Mouse (Mus musculus): ENCODE results near the gene Ano6. TPM values are rescaled to one million over a fixed set of nuclear protein-coding genes. Genes with fewer than 3 reads are reported as not detected.

The Ano6 gene
- total and polyA plus RNA-seq, 3 experiments, result 14.9 to 27.0 (median 18.4) TPM

DNA sequence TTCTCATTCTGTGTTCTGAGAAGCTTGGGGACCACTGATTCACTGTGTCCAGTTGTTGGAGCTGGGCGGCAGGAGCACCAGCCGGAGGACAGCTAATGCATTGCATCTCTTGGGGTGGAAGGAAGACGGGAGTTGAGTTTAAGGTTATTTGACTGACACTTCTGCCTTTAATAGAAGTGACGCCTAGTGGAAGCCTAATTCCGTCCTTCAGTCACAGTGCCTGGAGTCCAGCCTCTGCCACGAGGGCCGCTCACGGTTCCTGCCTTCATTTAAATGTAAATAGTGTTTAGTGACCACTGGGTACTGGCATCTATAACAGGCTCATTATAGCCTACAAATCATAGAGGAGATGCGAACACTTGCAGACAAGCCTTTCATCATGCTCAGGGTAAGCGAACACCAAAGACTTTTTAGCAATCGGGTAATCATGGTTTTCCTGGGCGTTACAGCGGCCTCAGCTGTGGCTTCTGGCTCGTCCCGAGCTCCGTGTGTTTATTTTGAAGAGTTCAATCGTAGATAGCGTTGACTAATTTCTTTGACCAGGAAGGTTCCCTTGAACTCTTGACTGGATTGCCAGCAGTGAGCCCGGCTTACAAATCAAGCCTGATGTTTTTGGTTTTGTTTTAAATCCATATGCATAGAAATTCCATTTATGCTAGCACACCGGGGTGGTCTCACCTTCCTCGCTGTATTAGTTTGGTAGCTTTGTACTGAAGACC, 10.8 kb downstream of the Ano6 start:
- peaks cover 2 to 31% of the 10 kb centered on the region in 2 experiments for H3K36me3 ChIP-seq (replicated peaks in 1 of 2; ENCODE audit: control insufficient read depth in 1 of 2, insufficient read depth in 1 of 2, low read length in 1 of 2)
- no peak overlapping the region for H3K4me2 ChIP-seq (ENCODE audit: insufficient read depth, low read depth, poor library complexity, severe bottlenecking)
- H3K4me1 ChIP-seq (ENCODE audit: control insufficient read depth in 1 of 2, insufficient read depth in 2 of 2), result peaks cover 33 to 86% of the 10 kb centered on the region in 2 experiments
- H3K9me3 ChIP-seq (replicated peaks; ENCODE audit: low read length), result no peaks in the 10 kb centered on the region
- no peak for TF ChIP-seq UBTF (IDR thresholded peaks at IDR 0.05; ENCODE audit: low read depth, low read length)
- TF ChIP-seq EP300 (IDR thresholded peaks at IDR 0.05; ENCODE audit: low read length), result no peak
- no peak for TF ChIP-seq SIN3A (IDR thresholded peaks at IDR 0.05; ENCODE audit: low read length)
- no peak for TF ChIP-seq CHD2 (IDR thresholded peaks at IDR 0.05; ENCODE audit: low read length)
- no peak for TF ChIP-seq RAD21 (IDR thresholded peaks at IDR 0.05; ENCODE audit: low read depth, low read length)
- no peak for TF ChIP-seq BHLHE40 (IDR thresholded peaks at IDR 0.05; ENCODE audit: low read depth, low read length)
- no peak for TF ChIP-seq CHD1 (IDR thresholded peaks at IDR 0.05; ENCODE audit: low read depth, low read length)
- TF ChIP-seq MAZ (IDR thresholded peaks at IDR 0.05; ENCODE audit: low read depth, low read length), result no peak
- TF ChIP-seq USF1 (IDR thresholded peaks at IDR 0.05; ENCODE audit: low read depth, low read length), result no peak
- no peak for TF ChIP-seq ZNF384 (IDR thresholded peaks at IDR 0.05; ENCODE audit: low read depth, low read length)
- TF ChIP-seq POLR2AphosphoS2 (IDR thresholded peaks at IDR 0.05; ENCODE audit: low read depth, low read length), result no peak
- no peak for TF ChIP-seq KAT2A (IDR thresholded peaks at IDR 0.05; ENCODE audit: insufficient replicate concordance, low read length)
- dilution Hi-C loops (cut with MboI; ENCODE audit: extremely low pct_ligation_motif_present, extremely low pct_unique_long_range_greater_than_20kb, low sequenced_read_pairs) (no loop called here), in situ Hi-C loops (cut with MboI; ENCODE audit: low pct_ligation_motif_present, low pct_unique_long_range_greater_than_20kb, low sequenced_read_pairs) (no loop called here)
- no peak for DNase-seq (ENCODE audit: extremely low read depth)
- no peak overlapping the region for H3K9ac ChIP-seq (ENCODE audit: insufficient read depth, low read depth)
- peaks cover 34% of the 10 kb centered on the region for H3K79me2 ChIP-seq (replicated peaks; ENCODE audit: control insufficient read depth, extremely low read depth, insufficient read depth, poor library complexity, severe bottlenecking)
- H3K4me3 ChIP-seq (replicated peaks in 1 of 3; ENCODE audit: low read depth in 2 of 3, low read length in 2 of 3, poor library complexity in 1 of 3), result no peak overlapping the region
- no peaks in the 10 kb centered on the region for H3K27me3 ChIP-seq (replicated peaks)
- H3K27ac ChIP-seq (ENCODE audit: insufficient read depth, low read depth), result no peak overlapping the region

DNA sequence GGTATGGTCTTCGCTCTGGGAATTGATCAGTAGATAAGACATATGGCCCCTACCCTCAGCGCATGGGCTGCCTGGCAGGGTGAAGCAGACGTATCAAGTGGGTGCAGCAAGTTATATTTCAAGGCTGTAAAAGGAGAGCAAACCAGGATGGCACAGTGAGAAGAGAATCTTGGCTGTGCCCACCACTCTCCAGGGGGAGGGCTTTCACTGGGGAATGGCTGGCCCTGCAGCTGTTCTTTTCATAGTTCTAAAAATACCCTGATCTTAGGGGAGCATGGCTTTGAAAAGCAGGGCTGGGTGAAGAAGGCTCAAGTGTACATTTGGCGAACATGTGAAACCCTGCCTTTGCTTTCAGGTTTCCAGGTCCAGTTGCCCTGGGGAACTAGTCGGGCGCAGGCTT, 11.5 kb downstream of the Ano6 start:
- no peak for TF ChIP-seq UBTF (IDR thresholded peaks at IDR 0.05; ENCODE audit: low read depth, low read length)
- no peak for TF ChIP-seq ZKSCAN1 (IDR thresholded peaks at IDR 0.05; ENCODE audit: borderline replicate concordance, low read depth, low read length)
- TF ChIP-seq JUND (conservative IDR thresholded peaks at IDR 0.05; ENCODE audit: low read depth, low read length), result no peak
- TF ChIP-seq MAFK (IDR thresholded peaks at IDR 0.05; ENCODE audit: insufficient replicate concordance, low read length), result no peak
- no peak for TF ChIP-seq CHD1 (IDR thresholded peaks at IDR 0.05; ENCODE audit: low read depth, low read length)
- TF ChIP-seq CTCF (conservative IDR thresholded peaks at IDR 0.05 in 1 of 2, IDR thresholded peaks at IDR 0.05 in 1 of 2; ENCODE audit: low read depth in 2 of 2, low read length in 2 of 2), result no peak
- no peak for TF ChIP-seq JUN (IDR thresholded peaks at IDR 0.05; ENCODE audit: insufficient read depth, low read depth, low read length)
- no peak for TF ChIP-seq POLR2A (IDR thresholded peaks at IDR 0.05; ENCODE audit: low read depth, low read length)
- TF ChIP-seq MYC (IDR thresholded peaks at IDR 0.05; ENCODE audit: low read depth, low read length), result no peak
- TF ChIP-seq CHD2 (IDR thresholded peaks at IDR 0.05; ENCODE audit: low read length), result no peak
- no peak for TF ChIP-seq NELFE (IDR thresholded peaks at IDR 0.05; ENCODE audit: low read depth, low read length)
- TF ChIP-seq NRF1 (IDR thresholded peaks at IDR 0.05; ENCODE audit: low read depth, low read length), result no peak
- no peak for TF ChIP-seq USF2 (conservative IDR thresholded peaks at IDR 0.05; ENCODE audit: low read depth, low read length)
- TF ChIP-seq SMC3 (IDR thresholded peaks at IDR 0.05; ENCODE audit: low read depth, low read length), result no peak
- no peak for TF ChIP-seq TCF12 (IDR thresholded peaks at IDR 0.05; ENCODE audit: low read depth, low read length)
- no peak for TF ChIP-seq MXI1 (IDR thresholded peaks at IDR 0.05; ENCODE audit: low read depth, low read length)
- TF ChIP-seq BHLHE40 (IDR thresholded peaks at IDR 0.05; ENCODE audit: low read depth, low read length), result no peak
- no peak for TF ChIP-seq MAX (IDR thresholded peaks at IDR 0.05; ENCODE audit: low read length)
- TF ChIP-seq MEF2A (IDR thresholded peaks at IDR 0.05; ENCODE audit: borderline replicate concordance, low read depth, low read length), result no peak
- no peaks in the 10 kb centered on the region for H3K27me3 ChIP-seq (replicated peaks)
- H3K9ac ChIP-seq (ENCODE audit: insufficient read depth, low read depth), result no peak overlapping the region
- no peak overlapping the region for H3K4me2 ChIP-seq (ENCODE audit: insufficient read depth, low read depth, poor library complexity, severe bottlenecking)
- H3K27ac ChIP-seq (ENCODE audit: insufficient read depth, low read depth), result no peak overlapping the region
- peaks cover 34% of the 10 kb centered on the region for H3K79me2 ChIP-seq (replicated peaks; ENCODE audit: control insufficient read depth, extremely low read depth, insufficient read depth, poor library complexity, severe bottlenecking)
- no peaks in the 10 kb centered on the region for H3K9me3 ChIP-seq (replicated peaks; ENCODE audit: low read length)
- no peak overlapping the region for H3K4me3 ChIP-seq (replicated peaks in 1 of 3; ENCODE audit: low read depth in 2 of 3, low read length in 2 of 3, poor library complexity in 1 of 3)
- dilution Hi-C loops (cut with MboI; ENCODE audit: extremely low pct_ligation_motif_present, extremely low pct_unique_long_range_greater_than_20kb, low sequenced_read_pairs), result no loop called here
- DNase-seq (ENCODE audit: extremely low read depth), result no peak
- in situ Hi-C loops (cut with MboI; ENCODE audit: low pct_ligation_motif_present, low pct_unique_long_range_greater_than_20kb, low sequenced_read_pairs), result no loop called here
- H3K4me1 ChIP-seq (ENCODE audit: control insufficient read depth in 1 of 2, insufficient read depth in 2 of 2), result peaks cover 33 to 78% of the 10 kb centered on the region in 2 experiments
- peaks cover 2 to 33% of the 10 kb centered on the region in 2 experiments for H3K36me3 ChIP-seq (replicated peaks in 1 of 2; ENCODE audit: control insufficient read depth in 1 of 2, insufficient read depth in 1 of 2, low read length in 1 of 2)

Measured in CH12.LX (cell line).